Mouse (Mus musculus) G1E (cell line): ENCODE data around the gene Coro1c.

Source experiments
- CTCF ChIP-seq: IDR thresholded peaks from 2 replicates; pipeline ENCODE4 v1.5.1; 2012; ENCODE audit warnings: low read depth, low read length, inconsistent platforms, mixed read lengths
- GATA1 ChIP-seq: IDR thresholded peaks from 2 replicates; pipeline ENCODE4 v1.6.1; 2012; ENCODE audit warnings: borderline replicate concordance, low read length, inconsistent platforms, mixed read lengths
- GATA2 ChIP-seq: IDR thresholded peaks from 2 replicates; pipeline ENCODE4 v1.6.1; 2012; ENCODE audit warnings: low read depth, low read length, inconsistent platforms, borderline replicate concordance
- TAL1 ChIP-seq: conservative IDR thresholded peaks from 2 replicates; pipeline ENCODE4 v1.6.1; 2012; ENCODE audit warnings: low read depth, low read length, inconsistent platforms, mixed read lengths

- TF ChIP-seq CTCF (no peak), TAL1 (no peak), GATA1 (no peak), GATA2 (no peak)
Observed at GRCm38 (mm10) chr5:113889912-113890311, 18.6 kb downstream of the Coro1c start.
